Mouse (Mus musculus) MEL (cell line): ENCODE measurements around the gene Commd2.

Experiments used
- CTCF ChIP-seq, 3 experiments: IDR thresholded peaks in 2 of 3; conservative IDR thresholded peaks in 1 of 3; 2 replicates each; pipeline ENCODE4 v1.5.1; 2011 to 2012; ENCODE audit warnings: low read length in 3 of 3, low read depth in 2 of 3, mild to moderate bottlenecking in 2 of 3, improper control_type of control experiment in 1 of 3, inconsistent platforms in 1 of 3, mixed read lengths in 1 of 3, moderate library complexity in 1 of 3; ENCODE audit not compliant: control insufficient read depth in 1 of 3, insufficient read depth in 1 of 3, poor library complexity in 1 of 3, severe bottlenecking in 1 of 3
- E2F4 ChIP-seq: IDR thresholded peaks from 2 replicates; pipeline ENCODE4 v1.6.1; 2011; ENCODE audit warnings: low read depth, low read length, improper control_type of control experiment, borderline replicate concordance
- EP300 ChIP-seq, 2 experiments: IDR thresholded peaks; 2 replicates each; pipeline ENCODE4 v1.6.1; 2011; ENCODE audit warnings: improper control_type of control experiment in 2 of 2, low read length in 2 of 2, low read depth in 1 of 2, mild to moderate bottlenecking in 1 of 2
- HCFC1 ChIP-seq: IDR thresholded peaks from 2 replicates; pipeline ENCODE4 v1.6.1; 2012; ENCODE audit warnings: low read depth, mild to moderate bottlenecking, inconsistent platforms, low read length, improper control_type of control experiment, moderate library complexity
- MAFK ChIP-seq: IDR thresholded peaks from 2 replicates; pipeline ENCODE4 v1.6.1; 2011; ENCODE audit warnings: low read depth, mild to moderate bottlenecking, low read length, improper control_type of control experiment, borderline replicate concordance
- MAZ ChIP-seq: IDR thresholded peaks from 2 replicates; pipeline ENCODE4 v1.6.1; 2012; ENCODE audit warnings: low read depth, mild to moderate bottlenecking, inconsistent platforms, low read length, improper control_type of control experiment
- NELFE ChIP-seq: IDR thresholded peaks from 2 replicates; pipeline ENCODE4 v1.6.1; 2011; ENCODE audit warnings: low read depth, low read length, improper control_type of control experiment
- POLR2A ChIP-seq, 2 experiments: IDR thresholded peaks; 2 replicates each; pipeline ENCODE4 v1.6.1; 2011 to 2012; ENCODE audit warnings: low read length in 2 of 2, mild to moderate bottlenecking in 2 of 2, control low read depth in 1 of 2, improper control_type of control experiment in 1 of 2, low read depth in 1 of 2, moderate library complexity in 1 of 2; ENCODE audit not compliant: control insufficient read depth in 1 of 2, insufficient read depth in 1 of 2, poor library complexity in 1 of 2
- TAL1 ChIP-seq: IDR thresholded peaks from 2 replicates; pipeline ENCODE4 v1.6.1; 2012; ENCODE audit warnings: mild to moderate bottlenecking, inconsistent platforms, low read length, moderate library complexity, mixed read lengths

- TF ChIP-seq CTCF (IDR thresholded peaks at IDR 0.05 in 2 of 3, conservative IDR thresholded peaks at IDR 0.05 in 1 of 3; ENCODE audit: control insufficient read depth in 1 of 3, insufficient read depth in 1 of 3, low read depth in 2 of 3, low read length in 3 of 3, poor library complexity in 1 of 3, severe bottlenecking in 1 of 3) (no peak), EP300 (IDR thresholded peaks at IDR 0.05; ENCODE audit: low read depth in 1 of 2, low read length in 2 of 2) (no peak), E2F4 (no peak), POLR2A (IDR thresholded peaks at IDR 0.05; ENCODE audit: control insufficient read depth in 1 of 2, insufficient read depth in 1 of 2, low read depth in 1 of 2, low read length in 2 of 2, poor library complexity in 1 of 2) (no peak), MAFK (no peak), NELFE (no peak), MAZ (no peak), HCFC1 (no peak), TAL1 (no peak)
Measured at GRCm38 (mm10) chr3:57611776-57612175, 39.7 kb downstream of the Commd2 start.
